Mouse (Mus musculus) ES-Bruce4 (cell line): ENCODE data around the gene Dlgap4.

Source experiments
- CTCF ChIP-seq: IDR thresholded peaks from one replicate; pipeline ENCODE4 v1.8.1; 2011; ENCODE audit warnings: low read depth, low read length
- EP300 ChIP-seq: IDR thresholded peaks from 2 replicates; pipeline ENCODE4 v1.6.1; 2011; ENCODE audit warnings: low read depth, low read length; ENCODE audit not compliant: insufficient read depth
- POLR2A ChIP-seq: IDR thresholded peaks from one replicate; pipeline ENCODE4 v1.8.1; 2011; ENCODE audit warnings: low read length; ENCODE audit not compliant: insufficient read depth

DNA sequence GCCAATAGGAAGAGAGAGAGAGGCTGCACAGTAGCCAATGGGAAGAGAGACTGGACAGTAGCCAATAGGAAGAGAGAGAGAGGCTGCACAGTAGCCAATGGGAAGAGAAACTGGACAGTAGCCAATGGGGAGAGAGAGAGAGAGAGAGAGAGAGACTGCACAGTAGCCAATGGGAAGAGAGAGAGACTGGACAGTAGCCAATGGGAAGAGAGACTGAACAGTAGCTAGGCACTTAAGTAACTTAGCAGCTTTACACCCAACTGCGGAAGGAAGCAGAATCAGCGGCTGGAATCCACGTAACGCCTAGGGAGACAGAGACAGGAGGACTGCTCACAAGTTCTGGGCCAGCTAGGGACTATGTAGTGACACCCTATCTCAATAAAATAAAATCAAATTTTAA, 191.1 kb downstream of the Dlgap4 start:
- TF ChIP-seq CTCF (no peak), POLR2A (no peak), EP300 (no peak)
